ENCODE assay signal across 8 mouse cellular contexts in genomic region chr9:82973321-82973892, GRCm38 (mm10). TPM values are rescaled to one million over a fixed set of nuclear protein-coding genes. Genes with fewer than 3 reads are reported as not detected.
DNase-seq lines count a peak whose midpoint lies in the region; ATAC-seq and TF ChIP-seq lines count a peak whose summit lies in the region.

No protein-coding gene starts in this region.

- peaks cover 13% of the 10 kb centered on the region for H3K4me1 ChIP-seq in forebrain, embryonic 14.5 days (ENCODE audit: control insufficient read depth, insufficient read depth, low read length)
- peaks cover 5% of the 10 kb centered on the region; the same call in 1 of the 2 replicates for H3K4me1 ChIP-seq in kidney, postnatal 0 days (replicated peaks; ENCODE audit: insufficient read depth, low read length)
- H3K4me1 ChIP-seq in neural tube, embryonic 12.5 days, result peaks cover 18% of the 10 kb centered on the region

- peak overlapping the region; percentile 91 for H3K4me2 ChIP-seq in forebrain, embryonic 14.5 days (ENCODE audit: low read length)
- H3K4me2 ChIP-seq in kidney, postnatal 0 days (ENCODE audit: low read length), result peak overlapping the region; percentile 69
- H3K4me2 ChIP-seq in neural tube, embryonic 12.5 days (replicated peaks), result peak overlapping the region; percentile 87

- peak overlapping the region; percentile 99 for H3K9ac ChIP-seq in forebrain, embryonic 14.5 days (ENCODE audit: low read length)
- peak overlapping the region; percentile 46; the same call in 1 of the 2 replicates for H3K9ac ChIP-seq in kidney, postnatal 0 days (ENCODE audit: low read depth, low read length)
- H3K9ac ChIP-seq in neural tube, embryonic 12.5 days, result peak overlapping the region; percentile 95

- H3K27ac ChIP-seq in layer of hippocampus, adult 2 months, result peak overlapping the region; percentile 100
- peak overlapping the region; percentile 100; the same call in 1 of the 2 replicates for H3K27ac ChIP-seq in forebrain, embryonic 14.5 days (ENCODE audit: low read depth, low read length)
- H3K27ac ChIP-seq in kidney, postnatal 0 days, result peak overlapping the region; percentile 100
- no peak overlapping the region for H3K27ac ChIP-seq in neural tube, embryonic 12.5 days

- H3K36me3 ChIP-seq in forebrain, embryonic 14.5 days (ENCODE audit: control insufficient read depth, insufficient read depth, low read length), result 0 out of 2 replicates have a peak, but pooled peaks cover 5% of the 10 kb centered on the region
- no peaks in the 10 kb centered on the region for H3K36me3 ChIP-seq in kidney, postnatal 0 days (ENCODE audit: insufficient read depth, low read length)
- no peaks in the 10 kb centered on the region for H3K36me3 ChIP-seq in neural tube, embryonic 12.5 days

- peak overlapping the region; percentile 91 for H3K4me3 ChIP-seq in layer of hippocampus, adult 2 months
- H3K4me3 ChIP-seq in forebrain, embryonic 14.5 days (ENCODE audit: low read depth, low read length), result peak overlapping the region; percentile 92
- peak overlapping the region; percentile 95 for H3K4me3 ChIP-seq in kidney, postnatal 0 days (replicated peaks; ENCODE audit: low read depth, low read length)
- peak overlapping the region; percentile 92 for H3K4me3 ChIP-seq in neural tube, embryonic 12.5 days

- no peak for TF ChIP-seq CTCF in layer of hippocampus, adult 2 months (conservative IDR thresholded peaks at IDR 0.05)
- TF ChIP-seq CTCF in kidney, postnatal 0 days (IDR thresholded peaks at IDR 0.05; ENCODE audit: low read depth), result no peak

- no peak for DNase-seq in layer of hippocampus, adult 2 months (ENCODE audit: low spot score in 2 of 2)
- no peak for DNase-seq in layer of hippocampus, adult 11-12 months (ENCODE audit: low spot score)
- DNase-seq in Muller cell, postnatal 12 days (ENCODE audit: inconsistent ontology term), result peak; percentile 49
- DNase-seq in forebrain, embryonic 14.5 days (ENCODE audit: low spot score), result no peak
- DNase-seq in kidney, postnatal 0 days (ENCODE audit: low spot score), result peak; percentile 56
- no peak for DNase-seq in frontal cortex, postnatal 10 days (ENCODE audit: low spot score in 2 of 2)
- DNase-seq in spleen, adult 18-20 months, result no peak

- no peaks in the 10 kb centered on the region for H3K9me3 ChIP-seq in forebrain, embryonic 14.5 days (replicated peaks; ENCODE audit: control insufficient read depth, low read length)
- H3K9me3 ChIP-seq in kidney, postnatal 0 days (replicated peaks; ENCODE audit: low read length), result no peaks in the 10 kb centered on the region
- no peaks in the 10 kb centered on the region for H3K9me3 ChIP-seq in neural tube, embryonic 12.5 days

- 29% methylated on average over 8 of the region's 8 CpGs for WGBS in forebrain, embryonic 14.5 days
- WGBS in kidney, postnatal 0 days, result 12% methylated on average over 8 of the region's 8 CpGs
- 37% methylated on average over 8 of the region's 8 CpGs for WGBS in neural tube, embryonic 12.5 days

- ATAC-seq in forebrain, embryonic 14.5 days, result no peak
- ATAC-seq in kidney, postnatal 0 days (replicated peaks; ENCODE audit: low FRiP score, low read depth), result no peak
- ATAC-seq in neural tube, embryonic 12.5 days (ENCODE audit: low FRiP score, low read depth), result no peak

- no peaks in the 10 kb centered on the region for H3K27me3 ChIP-seq in forebrain, embryonic 14.5 days (replicated peaks; ENCODE audit: control insufficient read depth, insufficient read depth, low read length)
- no peaks in the 10 kb centered on the region for H3K27me3 ChIP-seq in kidney, postnatal 0 days (ENCODE audit: insufficient read depth, low read length)
- H3K27me3 ChIP-seq in neural tube, embryonic 12.5 days (replicated peaks), result no peaks in the 10 kb centered on the region

RNA-seq across cellular contexts. Expression of gene Phip, which starts 1.9 kb away (rescaled TPM):
- 10 to 100 TPM; 72.4 to 82.1 TPM for total RNA-seq in layer of hippocampus, adult 2 months (2021)
- polyA plus RNA-seq in forebrain, embryonic 14.5 days (2014; fragmentation: Nextera tagmentation; extraction: Ambion mirVana), result 81.2 and 108 TPM in 2 replicates
- 49.6 and 54.4 TPM in 2 replicates for polyA plus RNA-seq in kidney, postnatal 0 days (2015; fragmentation: Nextera tagmentation; extraction: Ambion mirVana)
- 127 and 141 TPM in 2 replicates for polyA plus RNA-seq in neural tube, embryonic 12.5 days (2016; fragmentation: Nextera tagmentation; extraction: Ambion mirVana)

Comparison
In these comparisons a context has a peak if more than half of its experiments do, and no peak if none do; other contexts are left out.
1. DNase-seq: peak in Muller cell, postnatal 12 days (single experiment) and kidney, postnatal 0 days (single experiment); none in layer of hippocampus, adult 2 months (0 of 2), layer of hippocampus, adult 11-12 months (single experiment), forebrain, embryonic 14.5 days (single experiment), frontal cortex, postnatal 10 days (0 of 2) and spleen, adult 18-20 months (0 of 2).
2. H3K9ac ChIP-seq: peak in every context shown above with its lines; median percentile 99 in forebrain, embryonic 14.5 days; 95 in neural tube, embryonic 12.5 days; 46 in kidney, postnatal 0 days.
3. Peak in every context shown above with its lines, with median percentiles within 50 percentile points of each other: H3K4me3 ChIP-seq and H3K4me2 ChIP-seq.